Mouse (Mus musculus): ENCODE results near the gene Ildr1. TPM values are rescaled to one million over a fixed set of nuclear protein-coding genes. Genes with fewer than 3 reads are reported as not detected.

Gene Ildr1
- 0.19 and 0.20 TPM in 2 replicates for polyA plus RNA-seq (2014; fragmentation: Nextera tagmentation; extraction: Ambion mirVana)

- Histone ChIP-seq H3K4me2 (ENCODE audit: low read depth, low read length, severe bottlenecking) (peak within 1 kb of the TSS; percentile 83), H3K9ac (ENCODE audit: low read length) (peak within 1 kb of the TSS; percentile 55), H3K9me3 (ENCODE audit: control insufficient read depth, low read length) (no peaks in the 10 kb centered on the region), H3K4me3 (ENCODE audit: low read depth, low read length) (peak within 1 kb of the TSS; percentile 34), H3K27me3 (ENCODE audit: control insufficient read depth, insufficient read depth, low read length) (peaks cover 9% of the 10 kb centered on the region), H3K27ac (ENCODE audit: low read depth, low read length) (no peak within 1 kb of the TSS), H3K36me3 (ENCODE audit: control insufficient read depth, insufficient read depth, low read length) (no peaks in the 10 kb centered on the region), H3K4me1 (replicated peaks; ENCODE audit: control insufficient read depth, insufficient read depth, low read length) (peaks cover 4% of the 10 kb centered on the region; the same call in 1 of the 2 replicates)
- 1% methylated on average over 40 of the region's 40 CpGs for WGBS
- peak; percentile 56 for DNase-seq (ENCODE audit: low spot score)
- peak; percentile 42; the same call in 1 of the 2 replicates for ATAC-seq (replicated peaks; ENCODE audit: low FRiP score)
Measured at GRCm38 (mm10) chr16:36693818-36694413, at the start of gene Ildr1. Gene Ildr1, plus strand, starts transcription at chr16:36693978.

GRCm38 (mm10) chr16:36645124-36645523, 48.7 kb upstream of the Ildr1 start:
- Histone ChIP-seq H3K4me2 (ENCODE audit: low read depth, low read length, severe bottlenecking) (no peak overlapping the region), H3K27me3 (ENCODE audit: control insufficient read depth, insufficient read depth, low read length) (no peaks in the 10 kb centered on the region), H3K36me3 (ENCODE audit: control insufficient read depth, insufficient read depth, low read length) (no peaks in the 10 kb centered on the region), H3K27ac (ENCODE audit: low read depth, low read length) (no peak overlapping the region), H3K9ac (ENCODE audit: low read length) (no peak overlapping the region), H3K4me3 (ENCODE audit: low read depth, low read length) (no peak overlapping the region), H3K9me3 (ENCODE audit: control insufficient read depth, low read length) (no peaks in the 10 kb centered on the region), H3K4me1 (replicated peaks; ENCODE audit: control insufficient read depth, insufficient read depth, low read length) (no peaks in the 10 kb centered on the region)
- DNase-seq (ENCODE audit: low spot score), result no peak
- ATAC-seq (replicated peaks; ENCODE audit: low FRiP score), result no peak
- 87% methylated on average over 6 of the region's 6 CpGs for WGBS

GRCm38 (mm10) chr16:36649304-36649703, 44.5 kb upstream of the Ildr1 start:
- DNase-seq (ENCODE audit: low spot score) (no peak), ATAC-seq (replicated peaks; ENCODE audit: low FRiP score) (no peak)
- Histone ChIP-seq H3K27me3 (ENCODE audit: control insufficient read depth, insufficient read depth, low read length) (no peaks in the 10 kb centered on the region), H3K36me3 (ENCODE audit: control insufficient read depth, insufficient read depth, low read length) (no peaks in the 10 kb centered on the region), H3K9ac (ENCODE audit: low read length) (no peak overlapping the region), H3K9me3 (ENCODE audit: control insufficient read depth, low read length) (no peaks in the 10 kb centered on the region), H3K4me3 (ENCODE audit: low read depth, low read length) (no peak overlapping the region), H3K4me2 (ENCODE audit: low read depth, low read length, severe bottlenecking) (no peak overlapping the region), H3K27ac (ENCODE audit: low read depth, low read length) (no peak overlapping the region), H3K4me1 (replicated peaks; ENCODE audit: control insufficient read depth, insufficient read depth, low read length) (no peaks in the 10 kb centered on the region)
- WGBS, result 28% methylated on average over 3 of the region's 3 CpGs

- ATAC-seq (replicated peaks; ENCODE audit: low FRiP score) (no peak), DNase-seq (ENCODE audit: low spot score) (no peak)
- Histone ChIP-seq H3K27ac (ENCODE audit: low read depth, low read length) (no peak overlapping the region), H3K27me3 (ENCODE audit: control insufficient read depth, insufficient read depth, low read length) (no peaks in the 10 kb centered on the region), H3K36me3 (ENCODE audit: control insufficient read depth, insufficient read depth, low read length) (no peaks in the 10 kb centered on the region), H3K9me3 (ENCODE audit: control insufficient read depth, low read length) (no peaks in the 10 kb centered on the region), H3K9ac (ENCODE audit: low read length) (no peak overlapping the region), H3K4me3 (ENCODE audit: low read depth, low read length) (no peak overlapping the region), H3K4me2 (ENCODE audit: low read depth, low read length, severe bottlenecking) (no peak overlapping the region), H3K4me1 (replicated peaks; ENCODE audit: control insufficient read depth, insufficient read depth, low read length) (no peaks in the 10 kb centered on the region)
- 85% methylated on average over 4 of the region's 4 CpGs for WGBS
Measured at GRCm38 (mm10) chr16:36650511-36650910, 43.3 kb upstream of the Ildr1 start.

GRCm38 (mm10) chr16:36651174-36651766, 42.5 kb upstream of the Ildr1 start:
- ATAC-seq (replicated peaks; ENCODE audit: low FRiP score) (no peak), DNase-seq (ENCODE audit: low spot score) (no peak)
- no peaks in the 10 kb centered on the region for H3K4me1 ChIP-seq (replicated peaks; ENCODE audit: control insufficient read depth, insufficient read depth, low read length)
- H3K4me3 ChIP-seq (ENCODE audit: low read depth, low read length), result no peak overlapping the region
- H3K9me3 ChIP-seq (ENCODE audit: control insufficient read depth, low read length), result no peaks in the 10 kb centered on the region
- no peaks in the 10 kb centered on the region for H3K27me3 ChIP-seq (ENCODE audit: control insufficient read depth, insufficient read depth, low read length)
- H3K4me2 ChIP-seq (ENCODE audit: low read depth, low read length, severe bottlenecking), result no peak overlapping the region
- no peak overlapping the region for H3K9ac ChIP-seq (ENCODE audit: low read length)
- H3K27ac ChIP-seq (ENCODE audit: low read depth, low read length), result no peak overlapping the region
- H3K36me3 ChIP-seq (ENCODE audit: control insufficient read depth, insufficient read depth, low read length), result no peaks in the 10 kb centered on the region
- 62% methylated on average over 6 of the region's 6 CpGs for WGBS

GRCm38 (mm10) chr16:36655199-36655598, 38.6 kb upstream of the Ildr1 start:
- H3K4me2 ChIP-seq (ENCODE audit: low read depth, low read length, severe bottlenecking), result no peak overlapping the region
- H3K27ac ChIP-seq (ENCODE audit: low read depth, low read length), result no peak overlapping the region
- H3K9me3 ChIP-seq (ENCODE audit: control insufficient read depth, low read length), result no peaks in the 10 kb centered on the region
- H3K27me3 ChIP-seq (ENCODE audit: control insufficient read depth, insufficient read depth, low read length), result no peaks in the 10 kb centered on the region
- no peak for ATAC-seq (replicated peaks; ENCODE audit: low FRiP score)
- no peak for DNase-seq (ENCODE audit: low spot score)
- no peaks in the 10 kb centered on the region for H3K36me3 ChIP-seq (ENCODE audit: control insufficient read depth, insufficient read depth, low read length)
- no peak overlapping the region for H3K9ac ChIP-seq (ENCODE audit: low read length)
- no peak overlapping the region for H3K4me3 ChIP-seq (ENCODE audit: low read depth, low read length)
- no peaks in the 10 kb centered on the region for H3K4me1 ChIP-seq (replicated peaks; ENCODE audit: control insufficient read depth, insufficient read depth, low read length)
- 90% methylated on average over 1 of the region's 1 CpGs for WGBS

- Histone ChIP-seq H3K9me3 (ENCODE audit: control insufficient read depth, low read length) (no peaks in the 10 kb centered on the region), H3K4me1 (replicated peaks; ENCODE audit: control insufficient read depth, insufficient read depth, low read length) (no peaks in the 10 kb centered on the region), H3K36me3 (ENCODE audit: control insufficient read depth, insufficient read depth, low read length) (no peaks in the 10 kb centered on the region), H3K27me3 (ENCODE audit: control insufficient read depth, insufficient read depth, low read length) (no peaks in the 10 kb centered on the region), H3K27ac (ENCODE audit: low read depth, low read length) (no peak overlapping the region), H3K9ac (ENCODE audit: low read length) (no peak overlapping the region), H3K4me3 (ENCODE audit: low read depth, low read length) (no peak overlapping the region), H3K4me2 (ENCODE audit: low read depth, low read length, severe bottlenecking) (no peak overlapping the region)
- DNase-seq (ENCODE audit: low spot score) (no peak), ATAC-seq (replicated peaks; ENCODE audit: low FRiP score) (no peak)
- 91% methylated on average over 4 of the region's 4 CpGs for WGBS
Measured at GRCm38 (mm10) chr16:36655910-36656309, 37.9 kb upstream of the Ildr1 start.

- Histone ChIP-seq H3K9me3 (ENCODE audit: control insufficient read depth, low read length) (no peaks in the 10 kb centered on the region), H3K4me1 (replicated peaks; ENCODE audit: control insufficient read depth, insufficient read depth, low read length) (no peaks in the 10 kb centered on the region), H3K36me3 (ENCODE audit: control insufficient read depth, insufficient read depth, low read length) (no peaks in the 10 kb centered on the region), H3K4me3 (ENCODE audit: low read depth, low read length) (no peak overlapping the region), H3K27me3 (ENCODE audit: control insufficient read depth, insufficient read depth, low read length) (no peaks in the 10 kb centered on the region), H3K27ac (ENCODE audit: low read depth, low read length) (no peak overlapping the region), H3K9ac (ENCODE audit: low read length) (no peak overlapping the region), H3K4me2 (ENCODE audit: low read depth, low read length, severe bottlenecking) (no peak overlapping the region)
- WGBS, result 94% methylated on average over 10 of the region's 10 CpGs
- no peak for ATAC-seq (replicated peaks; ENCODE audit: low FRiP score)
- no peak for DNase-seq (ENCODE audit: low spot score)
Measured at GRCm38 (mm10) chr16:36661330-36661729, 32.4 kb upstream of the Ildr1 start.

GRCm38 (mm10) chr16:36663484-36663883, 30.3 kb upstream of the Ildr1 start:
- Histone ChIP-seq H3K9me3 (ENCODE audit: control insufficient read depth, low read length) (no peaks in the 10 kb centered on the region), H3K4me2 (ENCODE audit: low read depth, low read length, severe bottlenecking) (no peak overlapping the region), H3K4me3 (ENCODE audit: low read depth, low read length) (no peak overlapping the region), H3K36me3 (ENCODE audit: control insufficient read depth, insufficient read depth, low read length) (no peaks in the 10 kb centered on the region), H3K9ac (ENCODE audit: low read length) (no peak overlapping the region), H3K27me3 (ENCODE audit: control insufficient read depth, insufficient read depth, low read length) (no peaks in the 10 kb centered on the region), H3K4me1 (replicated peaks; ENCODE audit: control insufficient read depth, insufficient read depth, low read length) (no peaks in the 10 kb centered on the region), H3K27ac (ENCODE audit: low read depth, low read length) (no peak overlapping the region)
- WGBS, result 89% methylated on average over 5 of the region's 5 CpGs
- ATAC-seq (replicated peaks; ENCODE audit: low FRiP score) (no peak), DNase-seq (ENCODE audit: low spot score) (no peak)
